Mouse (Mus musculus): ENCODE data around the gene En1.

GRCm38 (mm10) chr1:120651997-120652396 is 49.8 kb downstream of the En1 start:
- TF ChIP-seq CTCF (IDR thresholded peaks at IDR 0.05; ENCODE audit: extremely low read depth, insufficient read depth, insufficient read length, insufficient replicate concordance), result no peak
- no peak for TF ChIP-seq POLR2A (IDR thresholded peaks at IDR 0.05; ENCODE audit: low read depth, low read length)
